In the genomic region with DNA sequence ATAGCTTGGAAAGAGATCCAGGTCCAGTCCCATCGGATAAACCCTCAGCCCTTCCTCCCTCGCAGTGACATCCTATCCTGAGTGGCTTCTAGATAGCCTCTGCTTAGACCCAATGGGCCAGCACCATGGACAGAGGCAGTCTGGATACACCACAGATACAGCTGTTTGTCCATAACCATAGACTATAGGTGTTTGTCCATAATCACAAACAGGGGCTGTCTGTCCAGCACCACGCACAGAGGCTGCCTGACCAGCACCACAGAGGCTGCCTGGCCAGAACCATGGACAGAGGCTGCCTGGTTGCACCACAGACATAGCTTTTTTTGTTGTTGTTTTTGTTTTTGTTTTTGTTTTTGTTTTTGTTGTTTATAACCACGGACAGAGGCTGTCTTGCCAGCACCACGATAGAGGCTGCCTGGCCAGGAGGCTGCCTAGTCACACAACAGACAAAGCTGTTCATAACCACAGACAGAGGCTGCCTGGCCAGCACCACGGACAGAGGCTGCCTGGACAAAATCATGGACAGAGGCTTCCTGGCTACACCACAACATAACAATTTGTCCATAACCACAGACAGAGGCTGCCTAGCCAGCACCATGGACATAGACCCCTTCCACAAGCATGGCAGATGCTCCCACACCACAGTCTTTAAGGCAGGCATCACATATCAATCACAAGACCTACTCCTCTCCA, we compare ENCODE assay signal across 10 mouse cellular contexts.
DNase-seq lines count a peak whose midpoint lies in the region; ATAC-seq and TF ChIP-seq lines count a peak whose summit lies in the region.
"Had no signal": no experiment of that assay in that cellular context is flagged by ENCODE, and none has a peak within 500 bp of the region (broad histone marks: within the 10 kb centered on the region; RNA-seq: fewer than 3 reads in every experiment).

No protein-coding gene starts in this region.

- ATAC-seq in granulocyte monocyte progenitor cell, adult 5-6 weeks (replicated peaks; ENCODE audit: poor library complexity, severe bottlenecking) = peak; percentile 33; the same call in 1 of the 2 replicates
- no peak for ATAC-seq in forebrain, embryonic 14.5 days

- H3K36me3 ChIP-seq in myocyte (ENCODE audit: control insufficient read depth, insufficient read depth) = no peaks in the 10 kb centered on the region
- H3K36me3 ChIP-seq in forebrain, embryonic 14.5 days (ENCODE audit: control insufficient read depth, insufficient read depth, low read length) = no peaks in the 10 kb centered on the region
- H3K36me3 ChIP-seq: hindbrain, embryonic 15.5 days had no signal

- H3ac ChIP-seq in myocyte (ENCODE audit: control insufficient read depth, insufficient read length) = no peak overlapping the region

- no peaks in the 10 kb centered on the region for H3K4me1 ChIP-seq in lung, adult 2 months (ENCODE audit: control insufficient read depth, insufficient read depth, low read length)
- peaks cover 2% of the 10 kb centered on the region; the same call in 1 of the 2 replicates for H3K4me1 ChIP-seq in forebrain, embryonic 14.5 days (ENCODE audit: control insufficient read depth, insufficient read depth, low read length)

- H3K27me3 ChIP-seq in myocyte (ENCODE audit: control insufficient read depth, insufficient read depth, insufficient read length) = no peaks in the 10 kb centered on the region
- H3K27me3 ChIP-seq in forebrain, embryonic 14.5 days (replicated peaks; ENCODE audit: control insufficient read depth, insufficient read depth, low read length) = 0 out of 2 replicates have a peak, but pooled peaks cover 7% of the 10 kb centered on the region
- H3K27me3 ChIP-seq: hindbrain, embryonic 15.5 days had no signal

- H3K27ac ChIP-seq in forebrain, embryonic 14.5 days (ENCODE audit: low read depth, low read length) = no peak overlapping the region
- H3K27ac ChIP-seq: hindbrain, embryonic 15.5 days; macrophage had no signal

- H3K4me2 ChIP-seq in myocyte (ENCODE audit: low read depth) = no peak overlapping the region
- H3K4me2 ChIP-seq in forebrain, embryonic 14.5 days (ENCODE audit: low read length) = no peak overlapping the region
- H3K4me2 ChIP-seq: hindbrain, embryonic 15.5 days had no signal

- H3K9me3 ChIP-seq in forebrain, embryonic 14.5 days (replicated peaks; ENCODE audit: control insufficient read depth, low read length) = no peaks in the 10 kb centered on the region
- H3K9me3 ChIP-seq: hindbrain, embryonic 15.5 days had no signal

- no peaks in the 10 kb centered on the region for H3K79me2 ChIP-seq in myocyte (ENCODE audit: control insufficient read depth, insufficient read depth)

- no peak for TF ChIP-seq CTCF in lung, adult 2 months (IDR thresholded peaks at IDR 0.05; ENCODE audit: insufficient read depth, low read length)

- peak; percentile 9 for DNase-seq in lung, adult 2 months
- DNase-seq in lung, adult 18-20 months = no peak
- peak; percentile 70 for DNase-seq in adrenal gland, postnatal 10 days
- no peak for DNase-seq in layer of hippocampus, adult 9-11 months
- DNase-seq in forebrain, embryonic 14.5 days (ENCODE audit: low spot score) = no peak
- no peak for DNase-seq in thymus, postnatal 10 days (ENCODE audit: low spot score in 2 of 2)

- WGBS in lung, adult 2 months = 59% methylated on average over 6 of the region's 6 CpGs
- WGBS in forebrain, embryonic 14.5 days = 58% methylated on average over 6 of the region's 6 CpGs

- no peak overlapping the region for H3K4me3 ChIP-seq in lung, adult 2 months (replicated peaks; ENCODE audit: extremely low read depth, low read depth, low read length)
- H3K4me3 ChIP-seq in myocyte = no peak overlapping the region
- H3K4me3 ChIP-seq in forebrain, embryonic 14.5 days (ENCODE audit: low read depth, low read length) = no peak overlapping the region
- H3K4me3 ChIP-seq: hindbrain, embryonic 15.5 days had no signal

- no peak overlapping the region for H3K9ac ChIP-seq in forebrain, embryonic 14.5 days (ENCODE audit: low read length)
- H3K9ac ChIP-seq: hindbrain, embryonic 15.5 days had no signal

- no peak for TF ChIP-seq POLR2A in lung, adult 2 months (IDR thresholded peaks at IDR 0.05; ENCODE audit: borderline replicate concordance, extremely low read depth, low read depth, low read length)
- no peak for TF ChIP-seq POLR2A in myocyte (IDR thresholded peaks at IDR 0.05; ENCODE audit: insufficient read length, low read depth)

TF ChIP-seq in myocyte, 11 proteins besides CTCF, POLR2A, EP300 and RAD21:
- TF ChIP-seq CEBPB (IDR thresholded peaks at IDR 0.05; ENCODE audit: insufficient read depth, poor library complexity, severe bottlenecking) (no peak), REST (IDR thresholded peaks at IDR 0.05; ENCODE audit: insufficient read depth, insufficient read length) (peak; percentile 94), MAX (IDR thresholded peaks at IDR 0.05; ENCODE audit: low read depth) (no peak)

Comparison
In these comparisons a context has a peak if more than half of its experiments do, and no peak if none do; other contexts are left out.
1. DNase-seq: peak in lung, adult 2 months (single experiment) and adrenal gland, postnatal 10 days (single experiment); none in lung, adult 18-20 months (0 of 2), layer of hippocampus, adult 9-11 months (single experiment), forebrain, embryonic 14.5 days (single experiment) and thymus, postnatal 10 days (0 of 2).